Mouse (Mus musculus) cerebellum, adult 2 months (tissue): ENCODE measurements around the gene Arap2.

Source experiments
- CTCF ChIP-seq: fragments of 200-500 bp; IDR thresholded peaks from 2 replicates; pipeline ENCODE4 v1.5.1; 2011; ENCODE audit warnings: low read depth, mild to moderate bottlenecking, control low read depth, low read length, moderate library complexity, borderline replicate concordance; ENCODE audit not compliant: insufficient read depth
- POLR2A ChIP-seq: fragments of 200-500 bp; IDR thresholded peaks from 2 replicates; pipeline ENCODE4 v1.6.1; 2011; ENCODE audit warnings: low read length, control low read depth, borderline replicate concordance; ENCODE audit not compliant: insufficient read depth

GRCm38 (mm10) chr5:62765459-62765783 is 538 bp downstream of the Arap2 start:
- no peak for TF ChIP-seq POLR2A
- TF ChIP-seq CTCF, result no peak
